Mouse (Mus musculus) heart, embryonic 11.5 days (tissue): ENCODE results near the gene Anp32e. TPM values are rescaled to one million over a fixed set of nuclear protein-coding genes. Genes with fewer than 3 reads are reported as not detected.
A peak's percentile ranks its signal among the peaks of the same experiment; 100 is the strongest.

Source experiments
- ATAC-seq: fragments of 200-750 bp; cut with Nextera tagmentation; replicated peaks from 2 replicates; pipeline ENCODE4 v1.8.0; 2017; ENCODE audit warnings: moderate library complexity; ENCODE audit not compliant: insufficient number of reproducible peaks, low FRiP score, low TSS enrichment
- H3K27ac ChIP-seq: fragments of 300-500 bp; sonication (generic); 2 replicates; pipeline ENCODE4 v1.5.1; 2014; ENCODE audit warnings: mild to moderate bottlenecking, low read depth, low read length
- H3K27me3 ChIP-seq: fragments of 300-500 bp; sonication (generic); 2 replicates; pipeline ENCODE4 v1.6.1; 2014; ENCODE audit warnings: mild to moderate bottlenecking, low read length, mixed read lengths; ENCODE audit not compliant: control insufficient read depth, insufficient read depth
- H3K36me3 ChIP-seq: fragments of 300-500 bp; sonication (generic); 2 replicates; pipeline ENCODE4 v1.6.1; 2014; ENCODE audit warnings: mild to moderate bottlenecking, low read length, moderate library complexity, mixed read lengths; ENCODE audit not compliant: control insufficient read depth, insufficient read depth
- H3K4me1 ChIP-seq: fragments of 300-500 bp; sonication (generic); 2 replicates; pipeline ENCODE4 v1.6.1; 2014; ENCODE audit warnings: low read length; ENCODE audit not compliant: control insufficient read depth, insufficient read depth
- H3K4me2 ChIP-seq: fragments of 300-500 bp; sonication (generic); 2 replicates; pipeline ENCODE4 v1.6.1; 2014; ENCODE audit warnings: mild to moderate bottlenecking, moderate library complexity
- H3K4me3 ChIP-seq: fragments of 300-500 bp; sonication (generic); 2 replicates; pipeline ENCODE4 v1.5.1; 2014; ENCODE audit warnings: low read depth, low read length
- H3K9ac ChIP-seq: fragments of 300-500 bp; sonication (generic); 2 replicates; pipeline ENCODE4 v1.6.1; 2014; ENCODE audit warnings: mild to moderate bottlenecking, low read depth, low read length, moderate library complexity
- H3K9me3 ChIP-seq: fragments of 300-500 bp; sonication (generic); replicated peaks from 2 replicates; pipeline ENCODE4 v1.6.1; 2016; ENCODE audit warnings: low read length; ENCODE audit not compliant: control insufficient read depth
- WGBS: fragments of 180-500 bp; shearing (Covaris S2); extraction: QIAGEN DNeasy Blood & Tissue Kit; methylation state at CpG from one replicate; pipeline ENCODE4 v1.1.7; 2014; ENCODE audit not compliant: insufficient replicate concordance; 5-methylcytosine and 5-hydroxymethylcytosine counted together
- polyA plus RNA-seq: library from polyadenylated mRNA; unstranded; fragments of >200 nt; fragmentation: Nextera tagmentation; extraction: Ambion mirVana; gene quantifications from 2 replicates; pipeline ENCODE4 v1.2.1, GENCODE M21; 2014

Gene Anp32e
- polyA plus RNA-seq, 1 experiment from 2014 or later: 71.0 TPM

DNA sequence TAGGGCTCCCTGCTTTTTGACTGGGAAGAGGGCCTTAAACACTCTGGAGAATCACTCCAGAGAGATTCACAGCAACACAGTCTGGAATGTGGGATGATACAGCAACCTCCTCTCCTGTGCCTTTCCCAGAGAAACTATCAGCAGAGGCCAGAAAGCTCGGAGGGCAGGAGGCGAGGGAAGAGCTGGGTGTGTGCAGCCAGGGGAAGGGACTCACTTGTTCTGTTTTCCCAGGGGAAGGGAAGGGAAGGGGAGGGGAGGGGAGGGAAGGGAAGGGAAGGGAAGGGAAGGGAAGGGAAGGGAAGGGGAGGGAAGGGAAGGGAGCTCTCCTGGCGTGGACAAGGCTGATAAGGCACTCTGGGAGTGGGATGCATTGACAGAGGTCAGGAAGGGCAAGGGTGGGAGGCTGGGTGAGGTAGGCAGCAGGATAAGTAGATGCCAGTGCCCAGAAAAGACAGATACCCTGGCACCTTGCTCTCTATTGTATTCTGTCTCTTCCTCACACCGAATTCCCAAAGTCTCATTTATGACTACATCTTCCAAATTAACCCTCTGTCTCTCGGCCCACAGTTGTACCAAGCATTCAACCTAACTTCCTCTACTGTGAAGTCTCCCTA is 64.1 kb downstream of the Anp32e start:
- no peaks in the 10 kb centered on the region for H3K27me3 ChIP-seq
- H3K9ac ChIP-seq: peak overlapping the region; percentile 99
- H3K36me3 ChIP-seq: peaks cover 33% of the 10 kb centered on the region
- 21% methylated on average over 5 of the region's 5 CpGs for WGBS
- peak overlapping the region; percentile 89 for H3K4me2 ChIP-seq
- H3K27ac ChIP-seq: peak overlapping the region; percentile 99
- peak overlapping the region; percentile 75 for H3K4me3 ChIP-seq
- peaks cover 53% of the 10 kb centered on the region for H3K4me1 ChIP-seq
- H3K9me3 ChIP-seq: no peaks in the 10 kb centered on the region
- ATAC-seq: no peak

DNA sequence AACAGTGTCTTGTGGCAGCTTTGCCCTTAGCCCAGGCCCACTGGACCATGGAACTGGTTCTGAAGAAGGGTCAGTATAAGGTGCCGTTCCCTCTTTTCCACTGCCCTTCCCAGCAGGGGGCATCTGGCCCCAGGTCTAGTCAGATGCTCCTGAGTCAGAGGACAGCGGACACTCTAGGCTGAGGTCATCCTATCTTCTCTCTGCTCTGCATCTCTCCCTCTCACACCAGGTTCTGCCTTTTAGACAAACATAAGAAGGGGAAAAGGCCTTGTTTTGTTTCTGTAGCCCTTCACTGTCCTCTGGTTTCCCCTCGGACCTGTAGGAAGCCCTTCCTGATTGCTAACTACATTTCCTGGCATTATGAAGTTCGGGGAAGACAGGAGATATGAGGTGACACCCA is 64.8 kb downstream of the Anp32e start:
- 9% methylated on average over 4 of the region's 4 CpGs for WGBS
- Histone ChIP-seq H3K27ac (peak overlapping the region; percentile 99), H3K4me2 (peak overlapping the region; percentile 89), H3K9ac (peak overlapping the region; percentile 99), H3K4me1 (peaks cover 51% of the 10 kb centered on the region), H3K4me3 (peak overlapping the region; percentile 75), H3K36me3 (peaks cover 28% of the 10 kb centered on the region), H3K9me3 (no peaks in the 10 kb centered on the region), H3K27me3 (no peaks in the 10 kb centered on the region)
- ATAC-seq: no peak

DNA sequence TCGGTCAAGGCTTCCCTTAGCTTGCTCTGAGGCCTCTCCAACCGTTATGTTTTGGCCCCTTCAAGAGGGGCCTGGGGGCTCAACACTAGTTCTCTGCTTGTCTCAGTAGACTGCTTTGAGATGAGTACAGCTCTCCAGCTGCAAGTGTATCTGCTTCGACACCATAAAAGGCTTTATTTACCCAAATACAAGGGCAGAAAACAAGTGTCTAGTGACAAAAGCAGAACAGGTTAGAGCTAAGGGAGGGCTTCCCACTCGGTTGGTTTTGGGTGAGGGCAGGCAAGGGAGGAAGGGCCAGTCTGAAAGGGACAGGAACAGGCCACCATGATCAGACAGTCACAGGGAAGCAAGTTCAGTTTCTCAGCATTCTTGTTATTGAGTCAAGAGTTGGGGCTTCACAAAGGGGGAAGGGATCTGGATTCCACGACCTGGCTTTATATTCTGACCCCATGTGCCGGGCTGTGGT is 65.4 kb downstream of the Anp32e start:
- peak overlapping the region; percentile 99 for H3K27ac ChIP-seq
- H3K9ac ChIP-seq: peak overlapping the region; percentile 99
- ATAC-seq: no peak
- H3K9me3 ChIP-seq: no peaks in the 10 kb centered on the region
- peak overlapping the region; percentile 75 for H3K4me3 ChIP-seq
- no peaks in the 10 kb centered on the region for H3K27me3 ChIP-seq
- H3K36me3 ChIP-seq: peaks cover 23% of the 10 kb centered on the region
- H3K4me1 ChIP-seq: peaks cover 48% of the 10 kb centered on the region
- WGBS: 5% methylated on average over 6 of the region's 6 CpGs
- peak overlapping the region; percentile 89 for H3K4me2 ChIP-seq

DNA sequence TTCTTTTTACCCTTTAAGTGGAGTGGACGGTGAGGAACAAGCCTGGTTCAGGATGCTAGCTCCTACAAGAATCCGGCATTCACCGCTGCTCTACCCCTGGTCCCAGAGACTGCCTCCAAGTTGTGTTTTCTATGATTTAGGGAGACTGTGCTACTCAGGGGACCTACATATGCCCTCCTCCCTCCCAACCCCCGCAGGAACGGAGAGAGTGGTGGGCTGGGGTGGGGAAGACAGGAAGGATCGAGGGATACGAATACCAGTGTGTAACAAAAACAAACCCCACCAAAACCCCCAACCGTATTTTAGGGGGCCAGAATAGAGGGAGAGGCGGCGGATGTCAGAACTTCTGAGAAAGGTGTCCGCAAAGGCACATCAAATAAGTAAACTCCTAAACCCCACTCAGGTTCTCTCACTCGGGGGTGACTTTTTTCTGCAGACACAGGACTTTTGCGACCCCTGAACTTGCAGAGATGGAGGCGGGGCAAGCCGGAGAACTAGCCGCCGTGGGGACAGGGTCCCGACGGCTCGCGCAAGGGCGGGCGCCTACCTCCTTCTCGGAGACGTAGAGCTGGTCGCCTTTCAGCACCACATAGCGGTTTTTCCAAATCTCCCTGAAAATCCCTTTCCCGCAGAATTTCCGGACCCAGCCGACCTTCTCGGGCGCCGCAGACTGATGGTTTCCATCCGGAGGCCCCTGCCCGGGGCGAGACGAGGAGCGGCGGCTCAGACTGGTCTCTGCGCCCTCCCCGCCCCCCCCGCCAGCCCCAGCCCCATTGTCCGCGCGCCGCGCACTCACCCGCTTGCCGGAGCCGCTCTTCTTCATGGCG is 66.1 kb downstream of the Anp32e start:
- Histone ChIP-seq H3K9me3 (no peaks in the 10 kb centered on the region), H3K36me3 (peaks cover 22% of the 10 kb centered on the region), H3K27me3 (no peaks in the 10 kb centered on the region), H3K4me3 (peak overlapping the region; percentile 75), H3K4me1 (peaks cover 50% of the 10 kb centered on the region), H3K27ac (peak overlapping the region; percentile 99), H3K4me2 (peak overlapping the region; percentile 89), H3K9ac (peak overlapping the region; percentile 99)
- peak; percentile 11; the same call in 1 of the 2 replicates for ATAC-seq
- 1% methylated on average over 49 of the region's 51 CpGs for WGBS

DNA sequence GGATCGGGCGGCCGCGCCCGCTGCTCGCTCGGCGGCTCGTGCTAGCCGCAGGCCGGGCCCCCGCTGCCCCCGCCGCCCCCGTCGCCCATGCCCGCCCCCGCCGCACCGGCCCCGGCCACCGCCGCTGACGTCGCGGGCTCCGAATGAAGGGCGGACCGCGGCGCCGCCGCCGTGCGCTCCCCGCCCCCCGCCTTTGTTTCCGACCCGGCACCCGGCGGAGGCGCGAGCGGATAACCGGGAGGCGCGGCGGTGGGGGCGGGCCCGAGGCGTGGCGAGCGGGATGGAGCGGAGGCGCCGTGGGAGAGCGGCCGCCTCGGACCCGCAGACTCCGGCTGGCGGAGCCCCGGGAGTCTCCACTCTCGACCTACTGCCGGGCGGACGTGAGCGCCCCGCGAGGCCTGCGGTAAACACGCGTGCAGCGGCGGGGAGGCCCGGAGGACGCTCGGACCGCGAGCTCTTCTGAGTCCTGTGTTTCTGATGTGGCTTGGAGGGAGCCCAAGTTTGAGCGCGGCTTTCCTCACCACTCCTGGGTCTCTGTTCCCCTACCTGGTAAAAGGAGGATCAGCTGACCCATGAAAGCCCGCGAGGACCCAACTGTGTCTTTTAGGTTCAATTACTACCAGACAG is 66.9 kb downstream of the Anp32e start, which contains the start of gene Plekho1:
Gene Plekho1 (minus strand): TSS at position 200 of the 627 bp plus-strand sequence.
- ATAC-seq: peak; percentile 27
- Histone ChIP-seq H3K9me3 (no peaks in the 10 kb centered on the region), H3K9ac (peak within 1 kb of the TSS; percentile 99), H3K36me3 (peaks cover 15% of the 10 kb centered on the region), H3K4me3 (peak within 1 kb of the TSS; percentile 75), H3K4me1 (peaks cover 54% of the 10 kb centered on the region), H3K27ac (peak within 1 kb of the TSS; percentile 99), H3K27me3 (no peaks in the 10 kb centered on the region), H3K4me2 (peak within 1 kb of the TSS; percentile 89)
- under 1% methylated on average over 51 of the region's 84 CpGs for WGBS

DNA sequence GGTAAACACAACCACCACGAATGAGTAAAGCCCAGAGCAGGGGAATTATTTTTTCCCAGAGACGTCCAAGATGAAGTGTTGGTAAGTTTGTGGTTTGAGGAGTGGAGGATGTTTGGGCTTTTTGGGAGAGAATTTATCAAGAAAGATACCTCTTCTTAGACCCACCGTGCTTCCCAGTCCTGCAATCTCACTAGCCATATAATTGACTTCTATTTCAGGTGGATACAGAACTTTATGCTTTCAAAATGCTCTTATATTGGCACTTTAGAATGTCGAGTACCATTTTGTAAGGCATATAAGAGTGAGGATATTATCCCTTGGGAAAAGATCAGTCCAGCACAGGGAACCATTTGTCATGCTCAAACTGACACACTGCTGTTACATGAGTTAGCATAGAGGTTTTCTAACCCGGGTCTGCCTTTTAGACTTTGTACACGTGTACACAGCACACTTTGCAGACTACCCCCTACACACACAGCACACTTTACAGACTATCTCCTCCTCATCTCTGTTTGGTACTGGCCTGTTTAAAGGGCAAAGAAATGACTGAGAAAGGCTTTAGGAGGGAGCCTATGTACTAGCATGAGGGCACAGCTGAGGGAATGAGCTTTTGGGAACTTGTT is 67.5 kb downstream of the Anp32e start:
- H3K4me1 ChIP-seq: peaks cover 56% of the 10 kb centered on the region
- no peaks in the 10 kb centered on the region for H3K27me3 ChIP-seq
- H3K36me3 ChIP-seq: peaks cover 10% of the 10 kb centered on the region
- no peak for ATAC-seq
- peak overlapping the region; percentile 89 for H3K4me2 ChIP-seq
- 9% methylated on average over 6 of the region's 6 CpGs for WGBS
- H3K9ac ChIP-seq: peak overlapping the region; percentile 99
- H3K9me3 ChIP-seq: no peaks in the 10 kb centered on the region
- H3K4me3 ChIP-seq: peak overlapping the region; percentile 75
- H3K27ac ChIP-seq: peak overlapping the region; percentile 99

Other genes with a start within 250 kb of the Anp32e start
- 3.5 and 5.1 TPM in 2 replicates for gene Adamtsl4, start 241.3 kb upstream of the Anp32e start, polyA plus RNA-seq
- gene Ecm1, start 189.7 kb upstream of the Anp32e start, polyA plus RNA-seq: 85.0 and 86.7 TPM in 2 replicates
- 42.2 and 46.1 TPM in 2 replicates for gene Tars2, start 169.0 kb upstream of the Anp32e start, polyA plus RNA-seq
- 20.5 and 25.0 TPM in 2 replicates for gene Rprd2, start 110.4 kb upstream of the Anp32e start, polyA plus RNA-seq
- 40.5 and 40.6 TPM in 2 replicates for gene Prpf3, start 73.4 kb upstream of the Anp32e start, polyA plus RNA-seq
- 386 and 410 TPM in 2 replicates for gene Mrps21, start 57.7 kb upstream of the Anp32e start, polyA plus RNA-seq
- gene Ciart, start 47.0 kb upstream of the Anp32e start, polyA plus RNA-seq: 5.9 and 7.1 TPM in 2 replicates
- gene BC028528, start 37.2 kb upstream of the Anp32e start, polyA plus RNA-seq: 29.3 and 29.5 TPM in 2 replicates
- 25.9 and 42.4 TPM in 2 replicates for gene Aph1a, start 35.3 kb upstream of the Anp32e start, polyA plus RNA-seq
- 39.0 and 39.1 TPM in 2 replicates for gene Car14, start 24.6 kb upstream of the Anp32e start, polyA plus RNA-seq
- gene Plekho1, start 66.8 kb downstream of the Anp32e start, polyA plus RNA-seq: 69.5 and 82.2 TPM in 2 replicates
- gene Vps45, start 129.2 kb downstream of the Anp32e start, polyA plus RNA-seq: 20.4 and 23.9 TPM in 2 replicates
- 8.7 and 9.3 TPM in 2 replicates for gene Otud7b, start 175.3 kb downstream of the Anp32e start, polyA plus RNA-seq
- gene Mtmr11, start 232.8 kb downstream of the Anp32e start, polyA plus RNA-seq: 8.6 and 10.4 TPM in 2 replicates
- gene Sf3b4, start 243.1 kb downstream of the Anp32e start, polyA plus RNA-seq: 119 and 126 TPM in 2 replicates